Mouse (Mus musculus): ENCODE data around the gene Ranbp9. TPM values are rescaled to one million over a fixed set of nuclear protein-coding genes. Genes with fewer than 3 reads are reported as not detected.

Gene Ranbp9
- polyA plus RNA-seq, 1 experiment from 2014 or later: 6.8 TPM

DNA sequence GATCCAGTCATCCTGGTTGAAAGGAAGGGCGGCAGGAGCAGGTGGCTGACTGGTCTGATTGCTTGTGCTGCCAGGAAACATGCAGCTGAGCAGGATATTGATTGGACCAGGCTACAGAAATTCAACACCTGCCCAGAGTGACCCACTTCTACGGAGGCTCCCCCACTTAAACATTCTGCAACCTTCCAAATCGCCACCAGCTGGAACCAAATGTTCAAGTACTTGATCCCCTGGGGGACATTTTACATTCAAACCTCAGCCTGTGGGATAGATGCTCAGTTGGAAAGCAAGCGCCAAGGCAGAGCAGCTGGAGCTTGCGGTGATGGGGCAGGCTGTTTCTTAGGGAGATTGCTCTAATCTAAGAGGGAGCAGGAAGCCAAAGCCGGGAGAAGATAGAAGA, 35.8 kb upstream of the Ranbp9 start:
- Histone ChIP-seq H3K4me3 (no peak overlapping the region), H3K27ac (ENCODE audit: poor library complexity, severe bottlenecking) (no peak overlapping the region), H3K9me3 (replicated peaks) (0 out of 2 replicates have a peak, but pooled peaks cover 5% of the 10 kb centered on the region), H3K9ac (no peak overlapping the region), H3K36me3 (no peaks in the 10 kb centered on the region), H3K4me2 (no peak overlapping the region), H3K4me1 (replicated peaks) (peaks cover 8% of the 10 kb centered on the region), H3K27me3 (replicated peaks) (no peaks in the 10 kb centered on the region)
- 56% methylated on average over 6 of the region's 6 CpGs for whole genome bisulfite sequencing
- no peak for ATAC-seq (ENCODE audit: insufficient number of reproducible peaks, low FRiP score)

DNA sequence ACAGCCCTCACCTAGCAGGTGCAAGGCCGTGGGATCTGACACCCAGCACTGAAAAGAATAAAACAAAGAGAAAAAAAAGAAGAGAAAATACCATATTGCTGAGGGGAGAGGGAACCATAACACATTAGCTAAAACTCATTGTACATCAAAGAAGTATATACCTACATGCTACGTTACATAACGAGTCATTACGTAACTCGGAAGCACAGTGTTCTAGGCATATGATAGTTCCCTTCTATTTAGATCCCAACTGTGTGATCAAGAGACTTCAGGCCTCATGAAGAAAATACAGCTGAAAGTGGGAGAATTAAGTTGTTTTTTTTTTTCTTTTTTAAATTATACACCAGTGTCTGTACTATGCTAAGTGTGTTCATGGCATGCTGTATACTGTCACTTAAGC, 35.0 kb upstream of the Ranbp9 start:
- WGBS: 89% methylated on average over 5 of the region's 5 CpGs
- no peaks in the 10 kb centered on the region for H3K27me3 ChIP-seq (replicated peaks)
- no peak overlapping the region for H3K27ac ChIP-seq (ENCODE audit: poor library complexity, severe bottlenecking)
- H3K4me1 ChIP-seq (replicated peaks): peaks cover under 1% of the 10 kb centered on the region
- H3K9ac ChIP-seq: no peak overlapping the region
- no peak for ATAC-seq (ENCODE audit: insufficient number of reproducible peaks, low FRiP score)
- H3K4me3 ChIP-seq: no peak overlapping the region
- no peaks in the 10 kb centered on the region for H3K36me3 ChIP-seq
- 0 out of 2 replicates have a peak, but pooled peaks cover 5% of the 10 kb centered on the region for H3K9me3 ChIP-seq (replicated peaks)
- H3K4me2 ChIP-seq: no peak overlapping the region

- Histone ChIP-seq H3K4me1 (replicated peaks) (no peaks in the 10 kb centered on the region), H3K27ac (ENCODE audit: poor library complexity, severe bottlenecking) (no peak overlapping the region), H3K9me3 (replicated peaks) (0 out of 2 replicates have a peak, but pooled peaks cover 5% of the 10 kb centered on the region), H3K36me3 (no peaks in the 10 kb centered on the region), H3K4me2 (0 out of 2 replicates have a peak overlapping the region, but pooled peaks have one; percentile 2), H3K27me3 (replicated peaks) (no peaks in the 10 kb centered on the region), H3K9ac (no peak overlapping the region), H3K4me3 (no peak overlapping the region)
- ATAC-seq (ENCODE audit: insufficient number of reproducible peaks, low FRiP score): no peak
- 62% methylated on average over 8 of the region's 8 CpGs for WGBS
These were observed 33.9 kb upstream of the Ranbp9 start for GRCm38 (mm10) chr13:43514950-43515358.

DNA sequence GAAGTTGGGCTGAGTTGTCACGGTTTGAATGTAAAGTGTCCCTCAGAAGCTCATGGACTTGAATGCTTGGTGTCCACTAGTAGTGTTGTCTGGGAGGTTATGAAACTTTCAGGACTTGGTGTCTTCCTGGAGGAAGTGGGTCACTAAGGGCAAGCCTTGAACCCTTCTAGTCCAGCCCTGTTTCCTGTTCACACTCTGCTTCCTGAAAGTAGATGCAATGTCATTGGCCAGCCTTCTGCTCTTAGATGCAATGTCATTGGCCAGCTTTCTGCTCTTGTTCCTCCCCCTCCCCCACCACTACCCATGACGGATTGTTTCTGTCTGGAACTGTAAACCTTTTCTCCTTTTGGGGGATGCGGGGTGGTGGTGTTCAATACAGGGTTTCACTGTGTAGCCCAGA, 31.7 kb upstream of the Ranbp9 start:
- no peak overlapping the region for H3K4me2 ChIP-seq
- no peaks in the 10 kb centered on the region for H3K4me1 ChIP-seq (replicated peaks)
- H3K27me3 ChIP-seq (replicated peaks): no peaks in the 10 kb centered on the region
- no peaks in the 10 kb centered on the region for H3K36me3 ChIP-seq
- H3K9ac ChIP-seq: no peak overlapping the region
- H3K27ac ChIP-seq (ENCODE audit: poor library complexity, severe bottlenecking): no peak overlapping the region
- ATAC-seq (ENCODE audit: insufficient number of reproducible peaks, low FRiP score): no peak
- 0 out of 2 replicates have a peak, but pooled peaks cover 5% of the 10 kb centered on the region for H3K9me3 ChIP-seq (replicated peaks)
- H3K4me3 ChIP-seq: no peak overlapping the region
- WGBS: 78% methylated on average over 3 of the region's 3 CpGs

- no peaks in the 10 kb centered on the region for H3K36me3 ChIP-seq
- ATAC-seq (ENCODE audit: insufficient number of reproducible peaks, low FRiP score): no peak
- H3K27me3 ChIP-seq (replicated peaks): no peaks in the 10 kb centered on the region
- no peak overlapping the region for H3K4me2 ChIP-seq
- H3K9ac ChIP-seq: no peak overlapping the region
- 83% methylated on average over 3 of the region's 3 CpGs for WGBS
- no peaks in the 10 kb centered on the region for H3K9me3 ChIP-seq (replicated peaks)
- no peak overlapping the region for H3K4me3 ChIP-seq
- H3K27ac ChIP-seq (ENCODE audit: poor library complexity, severe bottlenecking): no peak overlapping the region
- H3K4me1 ChIP-seq (replicated peaks): peaks cover 11% of the 10 kb centered on the region
These were observed 24.7 kb upstream of the Ranbp9 start for GRCm38 (mm10) chr13:43505798-43506197.

DNA sequence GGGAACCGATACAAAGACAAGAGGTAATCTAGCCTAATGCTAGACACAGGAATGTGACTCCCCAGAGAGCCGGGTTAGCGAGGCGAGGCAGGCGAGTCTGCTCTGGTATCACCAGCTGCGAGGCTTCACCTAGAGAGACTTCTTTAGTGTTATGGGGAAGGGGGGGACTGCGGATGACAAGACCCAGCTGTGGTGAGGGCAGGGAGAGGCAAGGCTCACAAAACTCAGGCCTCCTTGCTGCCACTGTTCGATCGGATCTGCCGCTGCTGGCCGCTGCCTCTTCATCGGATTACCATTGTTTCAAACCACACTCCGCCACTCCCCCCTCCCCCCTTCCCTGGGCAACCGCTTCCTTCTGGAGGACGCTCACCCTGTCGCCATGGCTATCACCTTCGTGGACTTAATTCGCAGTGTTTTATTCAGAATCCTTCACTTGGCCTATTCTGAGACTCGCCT, 22.3 kb upstream of the Ranbp9 start:
- ATAC-seq (ENCODE audit: insufficient number of reproducible peaks, low FRiP score): no peak
- H3K4me2 ChIP-seq: peak overlapping the region; percentile 72

DNA sequence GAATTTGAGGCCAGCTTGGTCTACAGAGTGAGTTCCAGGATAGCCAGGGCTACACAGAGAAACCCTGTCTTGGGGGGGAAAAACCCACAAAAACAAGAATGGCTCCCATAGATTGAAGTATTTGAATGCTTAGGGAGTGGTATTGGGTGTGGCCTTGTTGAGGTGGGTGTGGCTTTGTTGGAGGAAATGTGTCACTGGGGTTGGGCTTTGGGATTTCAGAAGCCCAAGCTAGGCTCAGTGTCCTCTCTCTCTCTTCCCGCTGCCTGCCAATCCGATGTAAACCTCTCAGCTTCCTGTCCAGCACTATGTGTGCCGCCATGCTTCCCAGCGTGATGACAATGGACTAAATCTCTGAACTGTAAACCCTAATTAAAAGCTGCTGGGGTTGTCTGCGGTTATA, 20.5 kb upstream of the Ranbp9 start:
- no peak overlapping the region for H3K4me3 ChIP-seq
- H3K4me1 ChIP-seq (replicated peaks): peaks cover 11% of the 10 kb centered on the region
- no peaks in the 10 kb centered on the region for H3K36me3 ChIP-seq
- 82% methylated on average over 5 of the region's 5 CpGs for WGBS
- no peak overlapping the region for H3K27ac ChIP-seq (ENCODE audit: poor library complexity, severe bottlenecking)
- peaks cover 4% of the 10 kb centered on the region; the same call in 1 of the 2 replicates for H3K9me3 ChIP-seq (replicated peaks)
- no peak overlapping the region for H3K4me2 ChIP-seq
- no peak overlapping the region for H3K9ac ChIP-seq
- ATAC-seq (ENCODE audit: insufficient number of reproducible peaks, low FRiP score): no peak
- H3K27me3 ChIP-seq (replicated peaks): no peaks in the 10 kb centered on the region

More for the DNA sequence above, 22.3 kb upstream of the Ranbp9 start:
- H3K27ac ChIP-seq (ENCODE audit: poor library complexity, severe bottlenecking): no peak overlapping the region
- WGBS: under 1% methylated on average over 19 of the region's 19 CpGs
- H3K36me3 ChIP-seq: no peaks in the 10 kb centered on the region
- H3K27me3 ChIP-seq (replicated peaks): no peaks in the 10 kb centered on the region
- peak overlapping the region; percentile 62 for H3K9ac ChIP-seq
- peaks cover 11% of the 10 kb centered on the region for H3K4me1 ChIP-seq (replicated peaks)
- H3K4me3 ChIP-seq: peak overlapping the region; percentile 41
- no peaks in the 10 kb centered on the region for H3K9me3 ChIP-seq (replicated peaks)

GRCm38 (mm10) chr13:43500483-43500850, 19.4 kb upstream of the Ranbp9 start:
- no peak overlapping the region for H3K27ac ChIP-seq (ENCODE audit: poor library complexity, severe bottlenecking)

DNA sequence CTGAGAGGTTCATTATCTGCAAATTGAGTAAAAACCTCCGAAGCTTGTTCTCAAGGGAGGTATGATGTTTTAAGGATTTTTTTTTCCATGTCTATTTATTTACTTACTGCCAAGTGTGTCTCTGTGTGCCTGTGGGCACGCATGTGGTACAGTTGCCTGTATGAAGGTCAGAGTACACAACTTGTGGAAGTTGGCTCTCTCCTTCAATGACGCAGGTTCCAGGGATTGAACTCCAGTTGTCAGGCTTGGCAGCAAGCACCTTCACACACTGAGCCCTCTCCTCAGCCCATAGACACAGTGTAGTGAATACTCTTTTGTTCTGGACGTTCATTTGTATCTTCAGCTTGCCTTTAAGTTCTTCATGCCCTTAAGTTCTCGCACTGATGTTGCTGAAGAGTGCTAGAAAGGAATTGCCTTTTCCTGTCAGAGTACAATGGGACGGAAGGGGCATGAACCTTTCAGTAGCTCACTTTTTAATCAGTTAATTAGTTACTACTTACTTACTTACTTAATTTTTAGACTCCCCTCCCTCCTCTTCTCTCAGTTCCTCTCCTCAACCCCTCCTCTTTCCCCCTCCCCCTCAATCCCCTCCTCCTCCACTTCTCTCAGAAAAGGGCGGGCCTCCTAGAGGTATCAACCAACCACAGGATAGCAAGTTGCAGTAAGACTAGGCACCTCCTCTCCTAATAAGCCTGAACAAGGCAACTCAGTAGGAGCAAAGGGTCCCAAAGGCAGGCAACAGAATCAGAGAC, 18.8 kb upstream of the Ranbp9 start:
- H3K36me3 ChIP-seq: no peaks in the 10 kb centered on the region
- no peaks in the 10 kb centered on the region for H3K27me3 ChIP-seq (replicated peaks)
- WGBS: 73% methylated on average over 7 of the region's 7 CpGs
- no peak overlapping the region for H3K4me2 ChIP-seq
- H3K9ac ChIP-seq: no peak overlapping the region
- peaks cover 11% of the 10 kb centered on the region for H3K4me1 ChIP-seq (replicated peaks)
- ATAC-seq (ENCODE audit: insufficient number of reproducible peaks, low FRiP score): no peak
- H3K27ac ChIP-seq (ENCODE audit: poor library complexity, severe bottlenecking): no peak overlapping the region
- H3K4me3 ChIP-seq: no peak overlapping the region
- peaks cover 4% of the 10 kb centered on the region; the same call in 1 of the 2 replicates for H3K9me3 ChIP-seq (replicated peaks)

More at GRCm38 (mm10) chr13:43500483-43500850, 19.4 kb upstream of the Ranbp9 start:
- Histone ChIP-seq H3K4me2 (no peak overlapping the region), H3K4me1 (replicated peaks) (peaks cover 11% of the 10 kb centered on the region), H3K9ac (no peak overlapping the region), H3K36me3 (no peaks in the 10 kb centered on the region), H3K27me3 (replicated peaks) (no peaks in the 10 kb centered on the region), H3K9me3 (replicated peaks) (peaks cover 4% of the 10 kb centered on the region; the same call in 1 of the 2 replicates), H3K4me3 (no peak overlapping the region)
- 85% methylated on average over 4 of the region's 4 CpGs for WGBS
- no peak for ATAC-seq (ENCODE audit: insufficient number of reproducible peaks, low FRiP score)

DNA sequence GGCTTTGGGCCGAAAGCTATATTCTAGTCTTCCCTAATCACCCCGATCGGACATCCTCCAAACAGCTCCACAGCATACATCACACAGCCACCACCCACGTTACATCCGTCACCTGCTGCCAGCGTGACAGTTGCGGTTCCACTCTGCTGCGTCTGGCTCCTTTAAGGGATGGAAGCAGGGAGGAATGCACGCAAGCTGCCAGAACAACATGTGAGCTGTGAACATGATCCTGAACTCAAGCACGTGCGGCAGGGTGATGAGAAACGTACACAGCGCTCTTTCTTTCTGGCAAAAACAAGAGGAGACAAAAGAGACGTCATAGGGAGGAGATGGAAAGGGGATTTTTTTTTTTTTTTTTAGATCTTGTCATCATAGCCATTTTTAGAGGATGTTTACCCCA, 17.8 kb upstream of the Ranbp9 start:
- Histone ChIP-seq H3K4me3 (no peak overlapping the region), H3K27me3 (replicated peaks) (no peaks in the 10 kb centered on the region), H3K4me2 (no peak overlapping the region), H3K9ac (no peak overlapping the region), H3K27ac (ENCODE audit: poor library complexity, severe bottlenecking) (no peak overlapping the region), H3K4me1 (replicated peaks) (peaks cover 8% of the 10 kb centered on the region), H3K36me3 (no peaks in the 10 kb centered on the region), H3K9me3 (replicated peaks) (peaks cover 4% of the 10 kb centered on the region; the same call in 1 of the 2 replicates)
- 77% methylated on average over 14 of the region's 14 CpGs for WGBS
- ATAC-seq (ENCODE audit: insufficient number of reproducible peaks, low FRiP score): no peak

GRCm38 (mm10) chr13:43497769-43498168, 16.7 kb upstream of the Ranbp9 start:
- WGBS: 93% methylated on average over 3 of the region's 3 CpGs
- Histone ChIP-seq H3K27me3 (replicated peaks) (no peaks in the 10 kb centered on the region), H3K9me3 (replicated peaks) (peaks cover 4% of the 10 kb centered on the region; the same call in 1 of the 2 replicates), H3K4me3 (no peak overlapping the region), H3K27ac (ENCODE audit: poor library complexity, severe bottlenecking) (no peak overlapping the region), H3K36me3 (no peaks in the 10 kb centered on the region), H3K9ac (no peak overlapping the region), H3K4me2 (no peak overlapping the region), H3K4me1 (replicated peaks) (peaks cover 2% of the 10 kb centered on the region; the same call in 1 of the 2 replicates)
- no peak for ATAC-seq (ENCODE audit: insufficient number of reproducible peaks, low FRiP score)

All from heart, embryonic 12.5 days (tissue).